Mouse (Mus musculus) induced T-regulatory cell, adult 2 months (primary cell): ENCODE data around the gene Tsen54.
A peak's percentile ranks its signal among the peaks of the same experiment; 100 is the strongest.

Source experiments
- DNase-seq: peaks from one replicate; pipeline ENCODE4 v3.0.0-alpha.2; 2012; ENCODE audit warnings: low read depth

Gene Tsen54

GRCm38 (mm10) chr11:115859143-115859945 is 44.8 kb downstream of the Tsen54 start:
- peak; percentile 87 for DNase-seq

GRCm38 (mm10) chr11:115863895-115864294 is 49.4 kb downstream of the Tsen54 start:
- peak; percentile 27 for DNase-seq

GRCm38 (mm10) chr11:115869393-115869792 is 54.9 kb downstream of the Tsen54 start:
- DNase-seq, result peak; percentile 37

GRCm38 (mm10) chr11:115872437-115872836 is 57.9 kb downstream of the Tsen54 start:
- DNase-seq, result no peak
